ENCODE assay signal across 8 mouse cellular contexts in genomic region chr12:56986049-56986448, GRCm38 (mm10).
DNase-seq lines count a peak whose midpoint lies in the region; ATAC-seq and TF ChIP-seq lines count a peak whose summit lies in the region.

No protein-coding gene starts in this region.

- no peak overlapping the region for H3K4me3 ChIP-seq in kidney, adult 2 months (ENCODE audit: insufficient read depth, low read depth, low read length)
- H3K4me3 ChIP-seq in kidney, embryonic 14.5 days (ENCODE audit: low read length): no peak overlapping the region
- H3K4me3 ChIP-seq in heart, postnatal 0 days (ENCODE audit: low read depth, low read length): no peak overlapping the region

- no peak overlapping the region for H3K4me2 ChIP-seq in kidney, embryonic 14.5 days (replicated peaks; ENCODE audit: low read depth, low read length)
- H3K4me2 ChIP-seq in heart, postnatal 0 days (ENCODE audit: low read depth, low read length): no peak overlapping the region

- no peak overlapping the region for H3K9ac ChIP-seq in kidney, embryonic 14.5 days (ENCODE audit: low read depth, low read length)
- H3K9ac ChIP-seq in heart, postnatal 0 days (replicated peaks; ENCODE audit: low read depth, low read length): no peak overlapping the region

- no peaks in the 10 kb centered on the region for H3K9me3 ChIP-seq in kidney, embryonic 14.5 days (ENCODE audit: control insufficient read depth, low read length)
- no peaks in the 10 kb centered on the region for H3K9me3 ChIP-seq in heart, postnatal 0 days (replicated peaks; ENCODE audit: control insufficient read depth, low read length)

- no peaks in the 10 kb centered on the region for H3K27me3 ChIP-seq in kidney, adult 2 months (replicated peaks; ENCODE audit: control insufficient read depth, insufficient read depth, low read length)
- peaks cover 8% of the 10 kb centered on the region; the same call in 1 of the 2 replicates for H3K27me3 ChIP-seq in kidney, embryonic 14.5 days (ENCODE audit: control insufficient read depth, insufficient read depth, low read length)
- H3K27me3 ChIP-seq in heart, postnatal 0 days (ENCODE audit: control insufficient read depth, insufficient read depth, low read length): 0 out of 2 replicates have a peak, but pooled peaks cover 3% of the 10 kb centered on the region

- TF ChIP-seq EP300 in heart, postnatal 0 days (IDR thresholded peaks at IDR 0.05; ENCODE audit: low read depth): no peak

- H3K4me1 ChIP-seq in kidney, adult 2 months (ENCODE audit: control insufficient read depth, insufficient read depth, low read length): no peaks in the 10 kb centered on the region
- H3K4me1 ChIP-seq in kidney, embryonic 14.5 days (ENCODE audit: control insufficient read depth, insufficient read depth, low read length): no peaks in the 10 kb centered on the region
- H3K4me1 ChIP-seq in heart, postnatal 0 days (ENCODE audit: control insufficient read depth, insufficient read depth): no peaks in the 10 kb centered on the region

- TF ChIP-seq CTCF in kidney, adult 2 months (conservative IDR thresholded peaks at IDR 0.05; ENCODE audit: insufficient read depth, insufficient read length, low read depth, low read length): peak; percentile 84
- TF ChIP-seq CTCF in heart, postnatal 0 days (IDR thresholded peaks at IDR 0.05; ENCODE audit: low read depth): peak; percentile 86

- no peak for ATAC-seq in kidney, embryonic 14.5 days (ENCODE audit: low FRiP score, low TSS enrichment)
- no peak for ATAC-seq in heart, postnatal 0 days (ENCODE audit: insufficient read depth, low read depth)
- ATAC-seq in activated CD4-positive, CD25-positive, alpha-beta regulatory T cell, adult 4 months: no peak

- DNase-seq in kidney, adult 2 months: peak; percentile 57
- peak; percentile 21 for DNase-seq in MN1 (ENCODE audit: low spot score)
- DNase-seq in c-Kit-positive CD71-positive TER-119-negative erythroid progenitor cells, embryonic 14.5 days (ENCODE audit: low read depth): peak; percentile 44
- peak; percentile 65 for DNase-seq in heart, postnatal 0 days (ENCODE audit: low spot score)
- DNase-seq in left cerebral cortex, adult 18-20 months (ENCODE audit: low spot score in 2 of 2): peak; percentile 59 to 79
- peak; percentile 85 for DNase-seq in retina, embryonic 14.5 days (ENCODE audit: low spot score)

- no peak for TF ChIP-seq POLR2A in kidney, adult 2 months (IDR thresholded peaks at IDR 0.05; ENCODE audit: low read depth, low read length)

- H3K36me3 ChIP-seq in kidney, adult 2 months (ENCODE audit: control insufficient read depth, insufficient read depth, low read length): no peaks in the 10 kb centered on the region
- no peaks in the 10 kb centered on the region for H3K36me3 ChIP-seq in kidney, embryonic 14.5 days (ENCODE audit: control insufficient read depth, insufficient read depth, low read length)
- H3K36me3 ChIP-seq in heart, postnatal 0 days (replicated peaks; ENCODE audit: control insufficient read depth, insufficient read depth, low read length): no peaks in the 10 kb centered on the region

- 5% methylated on average over 5 of the region's 5 CpGs for WGBS in kidney, adult 2 months
- 4% methylated on average over 5 of the region's 5 CpGs for WGBS in kidney, embryonic 14.5 days
- WGBS in heart, postnatal 0 days: 7% methylated on average over 5 of the region's 5 CpGs

- H3K27ac ChIP-seq in kidney, adult 2 months (ENCODE audit: insufficient read depth, low read depth, low read length): no peak overlapping the region
- no peak overlapping the region for H3K27ac ChIP-seq in kidney, embryonic 14.5 days (ENCODE audit: low read depth, low read length)
- H3K27ac ChIP-seq in heart, postnatal 0 days (ENCODE audit: low read depth): no peak overlapping the region

Comparison
In these comparisons a context has a peak if more than half of its experiments do, and no peak if none do; other contexts are left out.
1. DNase-seq: peak in every context shown above with its lines; median percentile 85 in retina, embryonic 14.5 days; 69 in left cerebral cortex, adult 18-20 months; 65 in heart, postnatal 0 days; 57 in kidney, adult 2 months; 44 in c-Kit-positive CD71-positive TER-119-negative erythroid progenitor cells, embryonic 14.5 days; 21 in MN1.